Mouse (Mus musculus) megakaryocyte, embryonic 14.5 days (primary cell): ENCODE data around the gene Sbk2. TPM values are rescaled to one million over a fixed set of nuclear protein-coding genes. Genes with fewer than 3 reads are reported as not detected.

Experiments used
- H3K27me3 ChIP-seq: replicated peaks from 2 replicates; pipeline ENCODE3; 2012; ENCODE audit warnings: inconsistent platforms
- H3K36me3 ChIP-seq: replicated peaks from 2 replicates; pipeline ENCODE3; 2012; ENCODE audit warnings: low read length, inconsistent platforms, mixed read lengths
- H3K4me1 ChIP-seq: 2 replicates; pipeline ENCODE4 v1.6.1; 2012; ENCODE audit warnings: inconsistent platforms
- H3K4me3 ChIP-seq: replicated peaks from 2 replicates; pipeline ENCODE3; 2012; ENCODE audit warnings: moderate library complexity, mild to moderate bottlenecking, inconsistent platforms
- H3K9me3 ChIP-seq: 2 replicates; pipeline ENCODE4 v1.6.1; 2012; ENCODE audit warnings: inconsistent platforms
- FLI1 ChIP-seq: IDR thresholded peaks from 2 replicates; pipeline ENCODE4 v1.6.1; 2012; ENCODE audit warnings: low read length, inconsistent platforms, mixed read lengths
- GATA1 ChIP-seq: IDR thresholded peaks from 3 replicates; pipeline ENCODE4 v1.6.1; 2012; ENCODE audit warnings: mixed read lengths, low read length, inconsistent platforms, borderline replicate concordance
- polyA plus RNA-seq: library from polyadenylated mRNA; stranded (reverse); fragments of >175 nt; gene quantifications from 2 replicates; pipeline ENCODE4 v1.2.3, GENCODE M21; 2012; ENCODE audit warnings: low replicate concordance; ENCODE audit not compliant: insufficient read depth

The Sbk2 gene
- polyA plus RNA-seq, 1 experiment, result 1.3 TPM

DNA sequence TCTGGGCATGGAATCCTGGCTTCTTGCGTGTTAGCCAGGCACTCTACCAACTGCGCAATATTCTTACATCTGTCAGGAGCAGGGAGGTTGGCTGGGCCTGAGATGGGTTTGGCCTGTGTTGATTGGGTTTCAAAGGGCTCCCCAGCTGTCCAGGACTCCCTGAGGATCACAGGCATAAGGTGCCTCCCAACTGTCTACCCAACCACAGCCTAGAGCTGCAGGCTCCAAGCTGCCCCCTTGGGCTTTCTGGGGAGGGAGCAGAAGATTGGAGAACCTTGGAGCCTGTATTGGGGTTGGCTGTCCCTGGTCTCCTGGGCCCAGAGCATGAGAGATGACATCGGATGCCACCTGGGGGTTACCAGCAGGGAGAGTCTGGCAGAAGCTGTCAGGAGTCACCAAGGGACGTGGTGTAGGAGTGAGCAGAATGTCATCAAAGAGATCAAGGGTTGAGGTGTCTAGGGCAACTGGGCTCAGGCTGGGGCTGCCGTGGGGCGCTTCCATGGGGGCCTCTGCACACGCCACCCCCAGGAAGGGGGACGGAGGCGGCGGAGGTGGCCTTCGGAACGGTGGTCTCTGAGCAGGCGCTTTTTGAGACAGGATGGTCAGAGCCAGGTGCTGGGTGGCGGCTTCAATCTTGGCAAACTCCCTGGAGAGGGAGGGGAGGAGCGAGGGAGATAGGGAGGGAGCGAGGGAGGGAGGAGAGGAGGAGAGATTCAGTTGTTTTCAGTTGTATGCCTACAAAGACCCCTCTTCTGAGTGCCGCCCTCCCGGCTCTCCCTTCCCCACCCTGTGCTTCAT, 65.2 kb downstream of the Sbk2 start:
- Histone ChIP-seq H3K27me3 (peaks cover 23% of the 10 kb centered on the region), H3K4me3 (no peak overlapping the region), H3K36me3 (peaks cover 3% of the 10 kb centered on the region), H3K9me3 (peaks cover 4% of the 10 kb centered on the region), H3K4me1 (peaks cover 7% of the 10 kb centered on the region; the same call in 1 of the 2 replicates)
- no peak for TF ChIP-seq GATA1
- TF ChIP-seq FLI1, result no peak

- Histone ChIP-seq H3K27me3 (peaks cover 18% of the 10 kb centered on the region), H3K9me3 (no peaks in the 10 kb centered on the region), H3K36me3 (peaks cover 18% of the 10 kb centered on the region), H3K4me1 (peaks cover 3% of the 10 kb centered on the region; the same call in 1 of the 2 replicates), H3K4me3 (no peak overlapping the region)
- TF ChIP-seq GATA1 (no peak), FLI1 (no peak)
Observed at GRCm38 (mm10) chr7:4895186-4895585, 69.0 kb downstream of the Sbk2 start.

Other genes starting within 250 kb of the Sbk2 start
- gene Tmem150b, start 239.2 kb downstream of the Sbk2 start, polyA plus RNA-seq, result 0.43 TPM in 1 of 2 replicates, not detected in the other
- 241 and 733 TPM in 2 replicates for gene Kmt5c, start 224.3 kb downstream of the Sbk2 start, polyA plus RNA-seq
- gene Cox6b2, start 211.3 kb downstream of the Sbk2 start, polyA plus RNA-seq, result 47.7 and 94.6 TPM in 2 replicates
- gene Fam71e2, start 193.1 kb downstream of the Sbk2 start, polyA plus RNA-seq, result not detected in 2 replicates
- gene Il11, start 181.5 kb downstream of the Sbk2 start, polyA plus RNA-seq, result 0.26 and 1.9 TPM in 2 replicates
- gene Tmem190, start 181.5 kb downstream of the Sbk2 start, polyA plus RNA-seq, result not detected in 2 replicates
- 29.3 and 145 TPM in 2 replicates for gene Tmem238, start 174.8 kb downstream of the Sbk2 start, polyA plus RNA-seq
- 3,598 and 12,997 TPM in 2 replicates for gene Rpl28, start 171.5 kb downstream of the Sbk2 start, polyA plus RNA-seq
- gene Ube2s, start 151.8 kb downstream of the Sbk2 start, polyA plus RNA-seq, result 217 and 258 TPM in 2 replicates
- 0.07 TPM in 1 of 2 replicates, not detected in the other for gene Shisa7, start 119.7 kb downstream of the Sbk2 start, polyA plus RNA-seq
- gene Isoc2b, start 94.1 kb downstream of the Sbk2 start, polyA plus RNA-seq, result 4.3 and 6.1 TPM in 2 replicates
- gene Isoc2a, start 87.3 kb downstream of the Sbk2 start, polyA plus RNA-seq, result 7.2 and 17.1 TPM in 2 replicates
- gene Gm36210, start 57.9 kb downstream of the Sbk2 start, polyA plus RNA-seq, result not detected in 2 replicates
- gene Zfp628, start 49.2 kb downstream of the Sbk2 start, polyA plus RNA-seq, result 33.6 and 53.4 TPM in 2 replicates
- 0.51 TPM in 1 of 2 replicates, not detected in the other for gene Nat14, start 42.4 kb downstream of the Sbk2 start, polyA plus RNA-seq
- 0.09 and 1.5 TPM in 2 replicates for gene Ssc5d, start 38.6 kb downstream of the Sbk2 start, polyA plus RNA-seq
- 0.06 TPM in 1 of 2 replicates, not detected in the other for gene Sbk3, start 6.8 kb upstream of the Sbk2 start, polyA plus RNA-seq
- 48.1 and 103 TPM in 2 replicates for gene Zfp579, start 31.8 kb upstream of the Sbk2 start, polyA plus RNA-seq
- gene Zfp524, start 50.0 kb upstream of the Sbk2 start, polyA plus RNA-seq, result 68.6 and 88.3 TPM in 2 replicates
- 17.2 and 28.0 TPM in 2 replicates for gene Fiz1, start 50.3 kb upstream of the Sbk2 start, polyA plus RNA-seq
- gene Gm44973, start 51.1 kb upstream of the Sbk2 start, polyA plus RNA-seq, result not detected in 2 replicates
- 30.6 and 81.9 TPM in 2 replicates for gene Zfp865, start 56.0 kb upstream of the Sbk2 start, polyA plus RNA-seq
- 7.3 and 34.4 TPM in 2 replicates for gene Ccdc106, start 56.1 kb upstream of the Sbk2 start, polyA plus RNA-seq
- gene 4632433K11Rik, start 69.7 kb upstream of the Sbk2 start, polyA plus RNA-seq, result not detected in 2 replicates
- 0.96 and 6.5 TPM in 2 replicates for gene Zfp784, start 74.0 kb upstream of the Sbk2 start, polyA plus RNA-seq
- 58.5 and 224 TPM in 2 replicates for gene Zfp580, start 87.1 kb upstream of the Sbk2 start, polyA plus RNA-seq
- gene U2af2, start 97.7 kb upstream of the Sbk2 start, polyA plus RNA-seq, result 251 and 262 TPM in 2 replicates
- 687 and 1,038 TPM in 2 replicates for gene Epn1, start 115.8 kb upstream of the Sbk2 start, polyA plus RNA-seq
- gene Rfpl4, start 152.5 kb upstream of the Sbk2 start, polyA plus RNA-seq, result not detected in 2 replicates
- not detected in 2 replicates for gene Rasl2-9, start 161.5 kb upstream of the Sbk2 start, polyA plus RNA-seq
- gene Vmn1r55, start 185.3 kb upstream of the Sbk2 start, polyA plus RNA-seq, result not detected in 2 replicates
- not detected in 2 replicates for gene Vmn1r56, start 232.3 kb upstream of the Sbk2 start, polyA plus RNA-seq